Mouse (Mus musculus) gastrocnemius, postnatal 4 days (tissue): ENCODE measurements around the gene Arhgap29. TPM values are rescaled to one million over a fixed set of nuclear protein-coding genes. Genes with fewer than 3 reads are reported as not detected.

Experiments used
- DNase-seq, 2 experiments: peaks; one replicate each; pipeline ENCODE4 v3.0.0; 2021 to 2022; ENCODE audit warnings: low spot score in 2 of 2, mixed read lengths in 2 of 2
- total RNA-seq, 2 experiments: library from RNA; stranded (reverse); gene quantifications; 2 replicates each; pipeline ENCODE4 v1.2.3; 2021

Gene Arhgap29
- total RNA-seq, 2 experiments from 2014 or later, result 87.7 to 101 TPM

DNA sequence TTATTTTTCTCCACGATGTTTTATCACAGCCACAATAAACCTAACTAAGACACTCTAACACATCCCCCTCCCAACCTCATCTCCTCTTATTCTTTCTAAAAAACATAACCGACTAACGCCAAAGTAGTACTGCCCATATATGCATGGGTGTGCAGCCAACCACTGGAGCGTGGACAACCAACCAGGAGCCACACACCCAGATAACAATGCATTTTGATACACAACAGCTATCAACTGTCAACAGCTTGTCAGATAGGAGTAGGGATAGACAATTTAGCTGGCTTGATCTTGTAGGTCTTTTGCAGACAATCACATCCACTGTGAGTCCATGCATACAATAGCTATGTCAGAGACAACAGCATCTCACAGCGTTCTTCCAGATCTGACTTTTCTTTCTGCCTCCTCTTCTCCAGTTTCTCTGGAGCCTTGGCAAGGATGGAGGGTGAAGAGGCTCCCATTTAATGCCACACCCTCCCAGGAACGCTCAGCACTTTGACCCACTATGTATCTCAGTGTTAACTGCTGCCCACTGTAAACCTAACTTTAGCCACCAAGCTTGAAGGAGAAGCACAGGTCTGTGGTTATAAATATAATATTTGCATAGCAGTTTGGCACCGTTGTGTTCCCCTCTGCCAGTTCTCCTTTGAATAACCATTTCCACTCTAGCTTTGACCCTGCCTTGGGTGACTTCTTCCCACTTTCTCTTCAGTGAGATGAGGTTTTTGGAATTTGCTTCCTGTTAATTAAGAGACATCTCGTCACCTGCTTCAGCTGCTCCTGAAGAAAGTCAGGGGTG lies 12.0 kb upstream of the Arhgap29 start:
- no peak for DNase-seq

DNA sequence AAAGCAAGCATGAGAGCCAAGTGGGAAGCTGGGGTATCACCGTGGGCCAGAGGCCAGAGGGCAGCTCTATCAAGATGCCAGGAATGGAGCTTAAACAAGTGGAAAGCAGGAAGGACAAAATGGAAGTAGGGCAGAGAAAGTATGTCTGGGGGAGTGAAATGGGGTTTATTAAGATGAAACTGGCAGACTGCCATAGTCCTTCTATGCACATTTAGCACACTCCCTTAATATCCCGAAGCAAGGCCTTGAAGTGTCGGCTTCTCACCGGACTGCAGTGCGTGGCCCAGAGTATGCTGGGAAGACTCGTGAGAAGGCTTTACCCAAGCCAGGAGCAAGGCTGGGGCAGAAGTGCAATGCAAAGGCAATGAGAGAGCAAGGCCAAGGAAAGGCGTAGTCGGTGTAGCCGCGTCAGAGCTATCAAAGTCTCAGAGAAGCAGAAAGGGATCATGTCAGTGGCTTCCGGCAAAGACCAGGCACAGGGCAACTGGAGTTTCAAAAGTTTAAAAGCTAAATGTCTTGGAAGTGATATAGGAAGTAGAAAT lies 11.1 kb upstream of the Arhgap29 start:
- no peak for DNase-seq

DNA sequence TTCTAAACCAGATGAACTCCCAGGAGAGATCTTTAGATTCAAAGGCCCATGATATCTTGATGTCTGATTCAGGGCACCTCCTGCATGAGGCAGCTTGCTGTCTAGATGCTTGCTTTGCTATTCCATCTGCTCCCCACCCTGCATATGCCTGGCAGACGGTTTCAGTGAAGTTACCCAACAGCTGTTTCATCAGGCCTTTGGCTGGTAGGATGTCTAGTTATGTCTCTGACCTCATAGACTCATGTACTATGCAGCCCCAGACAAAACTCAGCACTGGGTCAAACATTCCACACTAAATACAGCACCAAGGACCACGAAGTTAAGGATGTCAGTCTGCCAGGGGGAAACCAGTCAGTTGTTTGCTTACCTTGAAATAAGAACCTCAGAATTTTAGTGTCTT lies 6.4 kb upstream of the Arhgap29 start:
- DNase-seq, result no peak

DNA sequence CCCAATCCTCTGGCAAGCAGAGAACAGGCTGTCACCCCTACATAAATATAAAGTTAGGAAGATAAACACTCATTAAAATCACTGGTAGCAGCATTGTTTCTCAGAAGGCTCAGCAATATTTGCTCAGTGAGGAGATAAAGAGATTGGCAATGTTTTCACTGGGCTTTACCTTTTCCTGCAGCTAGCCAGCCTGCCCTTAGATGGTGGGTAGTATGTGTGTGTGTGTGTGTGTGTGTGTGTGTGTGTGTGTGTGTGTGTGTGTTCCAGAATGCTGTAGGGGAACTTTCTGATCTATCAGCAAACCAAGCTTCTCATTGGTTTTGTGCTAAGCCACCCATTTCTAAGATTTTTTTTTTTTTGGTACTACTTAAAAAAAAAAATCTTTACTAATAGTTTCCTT lies 5.6 kb upstream of the Arhgap29 start:
- DNase-seq, result no peak

DNA sequence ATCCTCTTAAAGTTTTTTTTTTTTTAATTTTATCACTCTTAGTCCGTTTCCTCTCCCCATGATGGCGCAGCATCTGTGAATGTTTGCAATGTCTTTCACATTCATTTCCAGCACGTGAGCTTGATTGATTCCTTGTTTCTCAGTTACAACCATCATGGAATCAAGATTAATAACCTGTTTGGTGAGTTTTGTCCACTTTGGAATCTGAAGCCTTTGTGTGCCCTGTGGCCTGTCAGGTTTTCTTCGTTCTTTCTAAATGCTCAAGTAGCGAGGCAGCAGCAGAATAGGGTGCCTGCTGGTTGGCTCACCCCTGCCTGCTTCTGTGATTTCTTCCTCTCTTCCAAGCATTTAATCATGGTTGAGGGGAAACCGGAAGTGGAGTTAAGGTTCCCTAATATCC lies 2.2 kb upstream of the Arhgap29 start:
- no peak for DNase-seq

DNA sequence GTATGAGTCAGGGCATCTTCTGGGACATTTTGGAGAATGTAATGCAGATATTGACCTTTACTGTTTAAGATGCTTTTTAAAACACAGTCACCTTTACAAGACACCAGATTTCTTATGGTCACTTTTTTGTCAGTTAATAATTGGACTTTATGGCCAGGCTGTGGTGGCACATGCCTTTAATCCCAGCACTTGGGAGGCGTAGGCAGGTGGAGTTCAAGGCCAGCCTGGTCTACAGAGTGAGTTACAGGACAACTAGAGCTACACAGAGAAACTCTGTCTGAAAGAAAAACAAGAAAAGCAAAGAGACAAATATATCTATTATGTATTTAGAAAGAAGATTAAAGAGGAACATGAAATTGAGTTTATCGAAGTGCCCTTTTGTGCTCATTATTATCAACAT lies 1.2 kb upstream of the Arhgap29 start:
- no peak for DNase-seq

DNA sequence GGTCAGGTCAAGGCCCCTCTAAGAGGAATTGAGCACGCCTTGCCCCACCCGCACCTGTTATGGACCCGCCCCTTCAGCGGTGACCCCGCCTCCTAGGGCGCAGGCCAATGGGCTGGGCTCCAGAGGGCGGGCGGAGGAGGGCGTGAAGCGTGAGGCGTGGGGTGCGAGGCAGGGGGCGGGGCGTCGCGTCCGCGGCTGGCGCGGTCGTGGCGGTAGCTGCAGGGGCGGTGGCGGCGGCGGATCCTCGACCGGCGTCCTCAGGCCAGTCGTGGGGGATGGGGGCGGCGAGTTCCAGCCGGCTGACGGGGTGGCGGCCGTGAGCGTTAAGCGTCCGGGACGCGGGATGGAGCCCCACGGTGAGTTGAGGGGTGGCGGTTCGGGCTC lies 700 bp downstream of the Arhgap29 start:
- DNase-seq, result peak; percentile 82 to 90

DNA sequence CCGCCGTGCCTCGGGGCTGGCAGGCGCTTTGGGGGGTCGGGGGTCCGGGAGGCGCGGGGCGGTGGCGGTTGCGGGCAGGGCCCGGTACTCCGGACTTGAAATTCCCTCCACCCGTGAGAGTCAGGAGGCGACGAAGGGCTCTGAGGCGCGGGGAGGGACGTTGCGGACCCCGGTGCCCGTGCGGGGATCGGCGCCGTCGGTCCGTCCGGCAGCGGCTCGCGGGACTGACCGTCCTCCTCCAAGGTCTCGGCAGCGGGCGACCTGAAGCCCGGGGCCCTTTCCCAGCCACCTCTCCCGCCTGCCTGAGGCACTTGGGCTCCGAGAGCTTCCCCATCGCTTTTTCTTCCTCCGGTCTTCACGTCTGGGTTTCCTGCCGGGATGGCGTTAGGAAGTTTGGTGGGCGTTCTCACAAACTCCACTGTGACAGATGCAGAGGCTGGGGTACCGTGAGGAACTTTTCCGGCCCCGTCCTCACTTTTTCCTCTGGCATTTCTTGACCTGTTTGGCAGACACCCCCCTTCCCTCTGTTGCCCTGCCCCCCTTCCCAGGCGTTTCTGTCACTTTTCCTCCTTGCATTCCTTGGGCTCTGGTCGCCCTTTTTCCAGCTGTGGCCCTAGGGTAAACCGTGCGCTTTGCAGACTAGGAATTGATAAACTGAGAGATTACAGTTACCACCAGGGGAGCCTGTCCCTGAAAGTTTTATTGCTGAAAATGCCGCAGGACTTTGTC lies 1.3 kb downstream of the Arhgap29 start:
- peak in 1 of 2 experiments; percentile 38 for DNase-seq

DNA sequence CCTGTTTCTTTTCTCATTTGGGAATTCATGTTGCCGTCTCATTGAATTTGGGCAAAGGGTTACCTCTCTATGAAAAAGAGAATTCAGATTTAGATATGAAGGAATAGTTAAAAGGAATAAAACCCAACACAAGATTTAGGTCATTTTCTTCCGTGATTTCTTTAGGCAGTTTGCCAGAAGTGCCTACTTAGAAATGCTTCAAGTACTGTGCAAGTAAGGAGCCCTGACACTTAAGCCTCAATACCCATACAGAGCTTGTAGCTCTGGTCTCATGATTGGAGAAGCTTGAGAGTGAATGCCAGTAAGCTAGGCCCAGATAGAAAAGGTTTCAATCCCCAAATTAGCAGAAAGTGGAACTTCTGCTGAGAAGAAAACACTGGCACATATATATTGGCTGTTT lies 2.1 kb downstream of the Arhgap29 start:
- DNase-seq, result no peak

DNA sequence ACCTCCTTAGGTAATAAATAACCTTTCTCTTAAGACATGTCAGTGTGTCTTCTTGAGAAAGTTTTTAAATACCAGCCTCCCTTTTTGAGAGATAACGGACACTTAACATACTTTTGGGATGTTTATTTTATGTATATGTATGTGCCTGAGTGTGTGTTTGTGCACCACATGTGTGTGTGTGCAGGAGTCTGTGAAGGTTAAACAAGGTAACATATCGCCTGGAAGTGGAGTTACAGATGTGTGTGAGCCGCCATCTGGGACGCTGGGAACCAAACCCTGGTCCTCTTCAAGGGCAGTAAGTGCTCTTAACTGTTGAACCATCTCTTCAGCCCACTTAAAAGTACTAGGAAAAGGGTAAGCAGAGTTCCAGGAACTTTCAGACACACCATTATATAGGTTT lies 3.2 kb downstream of the Arhgap29 start:
- no peak for DNase-seq

DNA sequence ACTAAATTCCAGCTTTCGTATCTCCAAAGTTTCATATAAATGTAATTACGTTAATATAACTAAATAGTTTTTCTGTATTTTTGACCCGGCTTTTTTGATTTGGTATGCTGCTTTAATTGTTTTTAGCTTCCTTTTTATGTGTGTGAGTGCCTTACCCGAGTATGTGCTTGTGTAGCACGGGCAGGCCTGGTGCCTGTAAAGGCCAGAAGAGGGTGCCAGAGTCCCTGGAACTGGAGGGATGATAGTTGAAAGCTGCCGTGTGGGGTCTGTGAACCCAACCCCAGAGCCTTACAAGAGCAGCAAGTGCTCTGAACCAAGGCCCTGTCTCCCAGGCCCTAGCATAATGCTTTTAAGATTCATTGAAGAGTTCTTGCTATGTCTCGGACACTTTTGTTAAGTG lies 4.4 kb downstream of the Arhgap29 start:
- no peak for DNase-seq

DNA sequence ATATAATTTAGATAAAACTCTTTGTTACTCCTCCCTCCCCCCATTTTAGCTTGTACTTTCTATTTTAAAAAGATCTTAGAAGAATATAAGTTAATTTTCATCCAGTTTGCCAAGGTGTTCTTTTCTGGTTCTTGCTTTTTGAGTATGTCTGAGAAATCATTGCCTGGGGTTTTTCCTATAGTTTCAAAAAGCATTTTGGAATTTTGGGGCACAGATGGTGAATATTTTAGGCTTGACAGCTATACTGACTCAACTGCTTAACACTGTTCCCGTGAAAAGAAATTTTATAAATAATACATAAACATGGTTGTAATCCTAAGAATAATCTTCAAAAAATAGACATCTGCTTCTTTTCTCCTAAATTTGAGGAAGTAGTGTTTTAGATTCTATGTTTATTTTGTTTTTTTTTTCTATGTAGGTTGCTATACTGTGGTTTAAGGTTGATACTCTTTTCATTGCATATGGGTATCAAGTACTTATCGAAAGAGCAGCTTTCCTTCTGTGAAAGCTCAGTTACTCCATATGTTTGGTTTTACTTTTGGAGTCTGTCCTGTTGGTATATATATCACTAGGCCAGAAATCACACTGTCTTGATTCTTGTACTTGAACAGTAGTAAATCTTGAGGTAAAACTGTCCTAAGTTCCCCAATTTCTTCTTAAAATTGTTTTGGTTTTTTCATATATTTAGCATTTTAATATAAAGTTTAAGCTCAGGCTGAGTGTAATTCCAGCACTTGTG lies 5.4 kb downstream of the Arhgap29 start:
- DNase-seq, result no peak

DNA sequence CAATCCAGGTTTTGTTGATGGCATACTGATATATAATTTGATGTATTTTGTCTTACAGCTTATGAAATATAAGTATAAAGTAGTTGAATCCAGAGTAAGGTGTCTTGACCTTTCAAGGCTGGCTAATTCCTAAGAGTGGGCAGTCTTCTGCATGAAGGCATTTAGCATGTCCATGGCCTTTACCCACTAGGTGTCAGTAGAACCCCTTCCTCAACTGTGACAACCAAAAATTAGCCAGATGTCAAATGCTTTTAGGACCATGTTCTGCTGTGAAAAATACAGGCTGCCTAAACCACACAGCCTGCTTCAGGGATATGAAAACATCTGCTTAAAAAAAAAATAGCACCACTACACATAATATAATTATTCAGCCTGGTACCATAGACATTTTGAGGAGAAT lies 11.8 kb downstream of the Arhgap29 start:
- DNase-seq, result no peak

DNA sequence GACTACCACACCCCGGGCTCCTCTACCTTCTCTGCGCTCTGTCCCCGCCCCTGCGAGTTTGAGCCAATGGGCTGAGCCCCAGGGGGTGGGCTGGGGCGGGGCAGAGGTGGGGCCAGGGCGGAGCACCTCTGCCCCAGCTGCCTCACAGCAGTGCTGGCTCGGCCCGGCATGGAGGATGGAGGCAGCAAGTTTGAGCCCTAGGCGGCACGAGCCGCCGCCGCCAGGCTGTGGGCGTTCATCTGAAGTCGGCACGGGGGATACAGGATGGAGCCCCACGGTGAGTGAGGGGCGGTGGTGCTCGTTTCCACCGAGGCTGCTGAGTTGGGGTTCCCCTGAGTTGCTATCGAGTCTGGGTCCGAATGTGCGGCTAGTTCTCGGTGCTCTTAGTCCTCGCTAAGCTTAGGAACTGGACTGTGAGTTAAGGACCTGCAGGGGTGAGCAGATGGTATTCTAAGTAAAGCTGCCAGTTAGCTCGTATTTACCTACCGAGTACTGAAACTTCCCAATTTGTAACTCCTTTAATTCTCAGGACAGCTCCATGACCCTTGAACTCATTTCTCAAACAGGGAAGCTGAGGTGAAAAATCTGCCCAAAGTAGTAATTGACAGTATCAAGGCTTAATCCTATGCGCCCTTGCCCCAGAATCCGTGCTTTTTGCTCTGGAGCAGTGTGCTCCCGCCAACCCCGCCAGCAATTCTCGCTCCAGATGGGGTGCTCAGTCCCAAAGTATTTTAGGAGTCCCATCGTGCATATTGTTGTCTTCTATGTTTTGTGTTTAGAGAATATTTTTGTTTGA lies 15.5 kb downstream of the Arhgap29 start:
- peak; percentile 82 to 83 for DNase-seq

DNA sequence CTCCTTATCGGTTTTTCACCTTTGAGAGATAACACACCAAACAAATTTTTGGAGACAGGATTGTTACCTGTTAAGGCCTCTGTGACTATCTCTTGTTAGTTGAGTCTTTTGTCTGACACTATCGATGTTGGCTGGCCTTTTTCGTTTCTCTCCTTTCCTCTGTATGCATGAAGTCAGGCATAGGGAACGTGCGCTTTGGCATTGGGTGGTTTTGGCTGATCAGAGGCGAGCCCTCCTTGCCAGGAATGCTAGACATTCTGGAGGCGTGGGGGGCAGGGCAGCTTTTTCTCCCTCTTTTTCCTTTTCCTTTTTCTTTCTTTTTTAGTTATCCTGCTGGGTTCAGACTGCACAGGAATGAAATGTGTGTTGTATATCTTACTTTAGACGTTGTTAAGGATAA lies 16.3 kb downstream of the Arhgap29 start:
- peak in 1 of 2 experiments; percentile 50 for DNase-seq

DNA sequence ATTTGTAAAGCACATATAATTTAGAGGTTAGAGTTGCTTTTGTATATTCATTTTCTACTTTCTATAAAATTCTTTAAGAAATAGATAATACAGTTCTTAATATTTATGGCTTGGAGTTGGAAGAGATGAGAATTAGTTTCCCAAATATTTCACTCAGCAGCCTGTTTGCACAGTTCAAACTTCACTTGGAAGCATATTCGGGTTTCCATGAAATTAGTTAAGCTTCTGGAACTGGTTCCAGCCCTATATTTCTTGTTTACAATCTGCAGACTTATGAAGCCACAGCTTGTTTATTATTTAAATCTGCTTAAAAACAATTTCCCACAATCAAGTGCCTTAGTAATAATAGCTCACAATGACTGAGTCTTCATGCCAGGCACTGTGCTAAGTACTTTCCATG lies 17.1 kb downstream of the Arhgap29 start:
- no peak for DNase-seq

DNA sequence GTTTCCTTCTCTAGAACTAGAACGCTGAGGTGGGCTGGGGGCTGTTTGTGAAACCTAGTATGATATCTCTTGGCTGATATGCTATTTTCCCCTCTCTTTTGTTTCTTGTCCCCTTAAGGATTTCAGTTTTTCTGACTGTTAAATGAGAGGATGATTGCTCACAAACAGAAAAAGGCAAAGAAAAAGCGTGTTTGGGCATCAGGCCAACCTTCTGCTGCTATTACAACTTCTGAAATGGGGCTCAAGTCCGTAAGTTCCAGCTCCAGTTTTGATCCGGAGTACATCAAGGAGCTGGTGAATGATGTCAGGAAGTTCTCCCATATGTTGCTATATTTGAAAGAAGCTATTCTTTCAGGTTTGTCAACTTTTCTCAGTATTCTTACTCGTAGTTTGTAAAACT lies 21.4 kb downstream of the Arhgap29 start:
- DNase-seq, result no peak

DNA sequence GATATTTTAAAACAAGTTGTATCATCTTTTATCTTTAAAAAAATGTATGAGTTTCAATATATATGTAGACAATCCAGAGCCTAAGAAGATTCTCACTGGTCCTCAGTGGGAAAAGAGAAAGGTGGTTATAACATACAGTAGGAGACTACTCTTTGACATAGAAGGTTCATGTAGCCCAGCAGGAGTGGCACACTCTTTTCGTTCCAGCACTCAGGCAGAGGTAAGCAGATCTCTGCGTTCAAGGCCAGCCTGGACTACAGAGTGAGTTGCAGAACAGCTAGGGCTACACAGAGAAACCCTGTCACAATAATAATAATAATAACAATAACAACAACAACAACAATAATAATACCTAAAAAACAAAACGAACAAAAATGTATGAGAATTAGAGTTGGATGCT lies 23.0 kb downstream of the Arhgap29 start:
- DNase-seq, result no peak

DNA sequence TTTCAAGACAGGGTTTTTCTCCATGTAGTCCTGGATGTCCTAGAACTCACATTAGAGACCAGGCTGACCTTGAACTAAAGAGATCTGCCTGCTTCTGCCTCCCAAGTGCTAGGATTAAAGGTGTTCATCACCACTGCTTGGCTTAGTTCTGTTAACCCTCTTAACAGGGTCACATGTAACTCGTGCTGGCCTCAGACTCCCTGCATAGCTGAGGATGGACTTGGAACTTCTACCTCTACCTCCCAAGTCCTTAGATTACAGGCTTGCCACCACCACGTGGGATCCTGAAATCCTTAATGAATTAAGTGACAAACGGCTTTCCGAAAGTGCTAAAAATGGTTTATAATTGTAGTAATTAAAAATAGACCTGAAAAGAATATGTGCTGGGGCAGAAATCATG lies 29.0 kb downstream of the Arhgap29 start:
- DNase-seq, result no peak

DNA sequence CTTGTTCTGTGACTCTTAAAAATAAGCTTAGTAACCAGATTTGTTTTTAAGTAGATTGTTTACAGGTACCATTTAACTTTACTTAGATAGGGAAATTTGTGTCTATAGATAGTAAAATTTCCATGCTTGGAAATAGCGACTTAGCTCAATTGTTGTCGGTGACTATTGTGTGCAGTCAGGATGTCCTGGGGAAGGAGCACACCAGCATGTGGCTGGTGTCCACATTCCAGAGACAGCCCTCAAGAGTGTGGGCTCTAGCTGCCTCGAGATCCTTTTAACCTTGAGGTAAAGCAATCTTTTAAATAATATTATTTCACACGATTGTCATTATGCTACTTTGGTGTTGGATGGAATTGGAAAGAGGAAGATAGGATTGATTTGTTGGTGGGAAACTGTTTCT lies 30.1 kb downstream of the Arhgap29 start:
- no peak for DNase-seq

DNA sequence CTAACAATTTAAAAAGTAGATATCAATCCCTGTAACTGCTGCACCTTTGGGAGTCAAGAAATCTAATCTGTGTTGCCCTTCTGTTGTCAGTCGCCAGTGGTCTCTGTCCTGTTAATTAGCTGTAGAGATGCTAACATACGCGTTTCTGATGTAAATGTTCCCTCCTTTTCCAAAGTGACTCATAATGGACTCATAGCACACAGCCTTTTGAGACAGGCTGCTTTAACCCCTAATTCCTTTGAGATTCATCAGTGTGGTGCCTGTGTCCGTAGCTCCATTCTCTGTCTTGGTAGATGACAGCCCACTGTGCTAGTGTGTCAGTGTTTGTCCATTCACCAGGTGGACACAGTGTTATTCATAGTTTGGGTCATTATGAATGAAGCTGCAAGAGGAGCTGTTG lies 42.8 kb downstream of the Arhgap29 start:
- no peak for DNase-seq
